Mouse (Mus musculus) brain, embryonic 18.5 days (tissue): ENCODE measurements around the gene Rgsl1.
A peak's percentile ranks its signal among the peaks of the same experiment; 100 is the strongest.
"Not testable (repeated sequence)": the region's sequence is repeated elsewhere in the genome, so short reads cannot be mapped to it uniquely, and the experiment has no call there.

Experiments
- DNase-seq: peaks from one replicate; pipeline ENCODE4 v3.0.0-alpha.2; 2012; ENCODE audit warnings: low read depth, low spot score

The Rgsl1 gene

DNA sequence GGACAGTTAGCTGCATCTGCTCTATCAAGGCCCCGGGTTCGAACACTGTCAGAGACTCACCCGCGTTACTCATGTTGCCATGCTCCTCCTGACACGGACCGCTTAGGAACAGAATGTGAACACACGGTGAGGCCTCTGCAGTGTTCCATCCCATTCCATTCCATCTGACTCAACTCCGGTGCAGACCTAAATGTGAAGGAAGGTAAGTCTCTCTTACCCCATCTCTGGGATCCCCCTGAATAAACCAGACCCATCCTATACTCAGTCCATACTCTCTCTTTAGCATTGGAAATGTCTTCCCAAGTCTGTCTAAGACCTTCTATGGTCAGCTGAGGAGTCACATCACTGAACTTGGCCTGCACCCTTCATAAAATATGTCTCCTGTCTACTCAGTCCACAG, at the start of gene Rgsl1:
Gene Rgsl1 (minus strand): TSS at position 101 of the 400 bp plus-strand sequence.
- DNase-seq, result no peak

DNA sequence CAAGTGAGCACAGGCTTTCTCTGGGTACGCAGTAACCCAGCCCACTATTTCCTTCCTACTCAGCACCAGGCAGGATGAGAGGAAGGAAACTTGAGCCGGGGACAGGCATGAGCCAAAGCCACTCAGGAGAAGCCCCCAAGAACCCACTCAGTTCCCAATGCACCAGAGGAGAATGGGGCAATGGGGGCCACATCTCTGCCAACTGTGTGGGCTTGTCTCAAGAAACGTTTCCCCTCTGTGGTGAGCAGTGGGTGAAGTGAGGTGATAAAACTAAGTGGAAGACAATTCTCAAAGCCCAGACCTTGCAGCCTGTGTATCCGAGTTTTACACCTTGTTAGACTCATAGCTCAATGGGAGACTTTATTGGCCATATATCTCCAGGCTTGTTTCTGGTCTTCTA, 47.5 kb upstream of the Rgsl1 start, which contains the start of gene Teddm1a:
Gene Teddm1a (plus strand): TSS at position 301 of the 400 bp plus-strand sequence.
- DNase-seq, result no peak

GRCm38 (mm10) chr1:153890121-153890520, 46.2 kb upstream of the Rgsl1 start:
- no peak for DNase-seq

DNA sequence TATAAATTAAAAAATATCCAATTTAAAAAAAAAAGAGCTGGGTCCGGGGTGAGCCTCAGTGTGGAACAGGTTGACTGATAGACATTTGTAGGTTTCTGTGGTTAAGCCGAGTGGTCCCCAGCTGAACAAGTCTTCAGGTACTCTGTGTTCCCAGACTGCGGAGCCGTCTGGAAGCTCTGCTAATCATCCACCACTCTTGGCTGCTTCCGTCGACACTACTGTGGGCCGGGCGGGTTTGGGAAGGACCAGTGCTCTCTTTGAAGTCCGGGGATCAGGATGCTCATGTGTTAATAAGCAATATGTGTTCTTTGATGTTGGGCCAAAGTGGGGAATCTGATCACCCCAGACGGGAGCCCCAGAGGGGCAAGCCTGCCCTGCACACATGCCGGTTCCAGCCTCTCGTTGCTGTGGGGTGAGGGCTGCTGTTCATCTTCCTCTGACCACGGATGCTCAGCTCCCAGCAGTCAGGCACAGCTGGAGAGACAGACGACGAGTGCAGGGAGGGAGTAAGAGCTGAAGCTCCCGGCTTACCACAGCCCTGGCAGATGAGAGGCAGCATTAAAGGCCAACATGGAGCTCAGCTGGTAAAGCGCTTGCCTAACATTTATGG, 42.2 kb upstream of the Rgsl1 start:
- DNase-seq, result no peak

DNA sequence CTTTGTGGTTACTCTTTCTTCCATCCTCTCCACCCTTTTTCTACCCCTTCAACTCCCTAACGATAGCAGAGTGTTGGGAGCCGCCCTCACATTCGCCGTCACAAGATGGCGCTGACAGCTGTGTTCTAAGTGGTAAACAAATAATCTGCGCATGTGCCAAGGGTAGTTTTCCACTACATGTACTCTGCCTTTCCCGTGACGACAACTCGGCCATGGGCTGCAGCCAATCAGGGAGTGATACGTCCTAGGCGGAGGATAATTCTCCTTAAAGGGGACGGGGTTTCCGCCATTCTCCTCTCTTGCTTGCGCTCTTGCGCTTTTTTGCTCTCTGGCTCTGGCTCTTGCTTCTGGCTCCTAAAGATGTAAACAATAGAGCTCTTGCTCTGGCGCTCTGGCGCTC, 36.4 kb upstream of the Rgsl1 start:
- DNase-seq, result not testable (repeated sequence)

- no peak for DNase-seq
These were observed 30.1 kb upstream of the Rgsl1 start, which contains the start of gene Teddm1b for GRCm38 (mm10) chr1:153874045-153874444. Gene Teddm1b, plus strand, starts transcription at chr1:153874345.

DNA sequence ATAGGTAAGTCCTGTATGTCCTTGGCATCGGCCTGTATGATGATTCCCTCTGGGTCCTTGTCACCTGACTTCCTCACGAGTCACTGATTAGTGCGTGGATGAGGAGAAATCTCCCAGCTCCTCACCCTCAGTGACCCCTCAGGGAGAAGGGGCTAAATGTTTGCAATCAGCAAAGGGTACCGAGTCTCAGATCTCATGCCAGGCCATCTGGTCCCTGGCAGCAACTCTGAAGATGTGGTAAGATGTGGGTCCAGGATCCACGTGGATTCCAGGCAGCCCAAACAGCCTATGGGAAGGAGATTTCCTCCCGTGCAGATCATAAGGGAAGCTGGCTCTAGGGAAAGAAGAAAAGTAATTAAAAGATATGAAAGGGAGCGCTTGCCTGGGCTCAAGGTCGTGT, 12.0 kb upstream of the Rgsl1 start:
- no peak for DNase-seq

DNA sequence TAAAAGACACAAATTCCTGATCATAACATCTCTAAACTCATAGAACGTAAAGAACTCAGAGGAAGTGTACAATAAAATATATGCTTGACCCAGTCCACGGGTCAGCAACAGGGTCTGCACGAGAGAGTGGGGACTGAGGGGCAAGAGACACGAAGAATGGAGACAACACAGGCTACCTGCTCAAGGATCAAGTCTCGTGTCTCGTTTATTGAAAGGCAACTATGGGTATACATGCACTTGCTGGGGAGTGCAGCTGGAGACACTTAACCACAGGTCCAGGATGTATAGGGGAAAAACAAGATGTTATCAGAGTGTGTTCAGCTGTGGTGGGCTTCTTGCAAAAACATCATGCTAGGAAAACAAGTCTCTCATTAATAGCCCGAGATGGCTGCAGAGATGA, 8.8 kb upstream of the Rgsl1 start:
- DNase-seq, result not testable (repeated sequence)

DNA sequence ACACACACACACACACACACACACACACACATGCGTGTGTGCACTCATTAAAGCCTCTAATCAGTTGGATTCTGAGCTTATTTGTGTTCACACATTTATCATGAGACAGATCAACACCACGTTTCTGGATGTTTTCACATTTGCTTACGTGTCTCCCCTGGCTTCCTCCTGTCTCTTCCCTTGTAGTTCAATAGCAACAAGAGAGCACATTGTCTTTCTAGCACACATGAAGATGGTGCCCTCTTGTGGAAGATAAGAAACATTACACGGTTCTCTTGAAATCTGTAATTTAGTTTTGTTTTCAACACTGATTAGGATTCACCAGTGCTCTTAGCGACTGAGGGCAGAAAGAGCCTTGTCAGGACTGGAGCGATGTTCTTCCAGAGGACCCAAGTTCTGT, 2.9 kb upstream of the Rgsl1 start:
- DNase-seq, result peak; percentile 24

- DNase-seq, result no peak
These were observed 2.5 kb upstream of the Rgsl1 start for GRCm38 (mm10) chr1:153846420-153846819.

DNA sequence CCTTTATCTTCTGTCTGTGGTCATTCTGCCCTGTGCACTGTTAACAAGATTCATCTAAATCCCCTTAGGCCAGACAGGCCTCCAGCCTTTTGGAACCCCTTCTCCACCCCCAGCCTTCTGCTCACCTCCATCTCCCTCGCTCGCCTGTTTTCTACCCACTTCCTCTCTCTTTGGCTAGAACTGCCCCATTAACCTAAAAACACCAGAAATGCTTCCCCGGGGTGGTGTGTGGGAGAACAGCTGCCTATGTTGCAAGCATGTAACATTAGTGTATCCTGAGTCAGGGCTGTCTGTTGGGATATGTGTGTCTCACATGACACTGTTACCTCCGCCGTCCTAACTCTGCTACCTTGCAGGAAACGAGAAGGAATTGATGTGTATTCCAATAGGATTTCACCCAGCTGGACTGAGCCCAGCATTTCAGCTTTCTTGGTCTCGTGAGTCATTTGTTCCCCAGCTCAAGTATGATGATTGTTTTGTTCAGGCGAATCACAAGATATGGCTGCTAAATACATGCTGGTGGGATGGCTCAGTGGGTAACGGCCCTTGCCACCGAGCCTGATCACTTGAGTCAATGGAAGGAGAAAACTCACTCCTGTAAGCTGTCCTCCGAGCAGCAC, 1.7 kb downstream of the Rgsl1 start:
- DNase-seq, result no peak

GRCm38 (mm10) chr1:153836036-153836435, 7.9 kb downstream of the Rgsl1 start:
- no peak for DNase-seq

DNA sequence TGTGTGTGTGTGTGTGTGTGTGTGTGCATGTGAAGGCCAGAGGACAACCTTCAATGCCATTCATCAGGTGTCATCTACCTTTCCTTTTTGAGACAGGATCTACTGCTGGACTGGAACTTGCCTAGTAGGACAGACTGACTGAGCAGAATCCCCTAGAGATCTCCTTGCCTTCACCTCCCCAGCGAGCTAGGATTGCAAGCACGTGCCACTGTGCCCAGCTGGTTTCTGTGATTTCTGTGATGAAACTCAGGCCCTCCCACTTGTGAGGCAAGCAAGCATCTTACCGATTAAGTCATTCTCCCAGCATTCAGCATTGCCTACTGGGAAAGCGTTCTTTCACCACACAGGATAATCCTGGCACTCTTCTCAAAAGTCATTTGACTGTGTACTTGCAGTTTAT, 13.2 kb downstream of the Rgsl1 start:
- no peak for DNase-seq

DNA sequence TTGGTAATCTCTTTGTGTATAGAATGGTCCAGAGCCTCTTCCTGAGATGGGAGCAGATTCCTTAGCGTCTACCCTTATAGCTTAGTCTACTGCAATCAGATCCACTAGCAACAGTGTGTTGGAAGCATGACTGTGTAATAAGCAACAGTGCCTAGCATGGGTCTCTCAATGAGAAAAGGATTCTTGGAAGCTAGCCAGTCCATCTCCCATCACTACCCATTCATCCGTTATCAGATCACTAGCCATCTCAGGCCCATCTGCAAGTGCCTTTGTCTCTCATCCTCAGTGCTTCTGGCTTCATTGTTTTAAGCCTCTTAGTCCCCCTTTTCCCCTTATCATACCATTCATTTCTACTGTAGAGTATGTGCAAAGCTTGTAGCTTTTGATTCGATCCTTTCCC, 23.7 kb downstream of the Rgsl1 start:
- no peak for DNase-seq

DNA sequence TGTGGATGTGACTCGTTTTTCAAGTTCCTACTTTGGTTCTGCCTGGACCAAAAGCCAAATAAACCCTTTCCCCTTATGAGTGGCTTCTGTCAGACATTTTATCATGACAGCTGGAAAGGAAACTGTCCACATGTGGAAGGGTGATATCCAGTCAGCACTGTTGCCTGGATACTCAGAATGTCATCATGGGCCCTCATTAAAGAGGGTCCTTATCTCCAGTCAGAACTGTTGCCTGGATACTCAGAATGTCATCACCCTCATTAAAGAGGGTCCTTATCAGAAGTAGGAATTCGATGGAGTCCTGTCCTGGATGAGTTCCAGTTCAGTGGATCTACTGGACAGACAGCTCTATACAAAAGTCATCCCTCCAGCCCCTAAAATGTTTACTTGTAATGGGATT, 29.7 kb downstream of the Rgsl1 start:
- DNase-seq, result no peak

GRCm38 (mm10) chr1:153807390-153807993, 36.5 kb downstream of the Rgsl1 start:
- DNase-seq, result peak; percentile 6

DNA sequence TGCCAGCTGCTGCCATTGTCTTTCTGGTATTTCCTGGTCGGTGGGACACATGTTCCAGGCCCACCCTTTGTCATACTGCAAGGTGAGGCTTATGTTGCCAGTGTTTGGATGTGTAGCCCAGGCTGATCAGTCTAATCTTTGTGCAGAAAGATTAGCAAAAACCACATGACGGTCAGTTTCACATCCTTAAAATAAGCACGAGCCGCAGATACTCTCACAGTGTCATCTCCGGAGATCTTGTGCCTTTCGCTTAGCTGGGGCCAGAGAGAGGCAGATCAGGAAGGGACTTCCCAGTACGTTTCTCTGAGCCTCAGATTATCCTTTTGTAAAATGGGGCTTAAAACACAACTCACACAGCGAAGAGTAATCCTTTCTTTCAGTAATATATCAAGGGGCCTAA, 40.4 kb downstream of the Rgsl1 start:
- no peak for DNase-seq

DNA sequence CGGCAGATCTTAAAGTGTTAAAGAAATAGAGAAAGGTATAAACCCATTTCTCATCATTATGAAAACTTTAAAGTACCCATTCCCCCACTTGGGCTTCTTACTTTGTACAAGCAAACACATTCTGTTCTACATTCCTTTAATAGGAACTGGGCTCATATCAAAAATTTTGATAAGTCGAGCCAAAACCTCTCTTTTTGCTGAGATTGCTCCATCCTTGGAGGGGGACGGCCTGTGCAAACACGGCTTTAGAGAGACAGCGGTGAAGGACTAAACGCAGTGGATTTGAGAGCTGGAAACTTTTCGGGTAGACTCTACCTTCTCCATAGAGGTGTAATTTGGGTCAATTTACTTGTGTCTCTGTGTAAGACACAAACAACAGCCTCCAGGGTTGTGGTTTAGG, 41.3 kb downstream of the Rgsl1 start:
- no peak for DNase-seq

GRCm38 (mm10) chr1:153794241-153794640, 49.7 kb downstream of the Rgsl1 start:
- no peak for DNase-seq

- no peak for DNase-seq
These were observed 53.2 kb downstream of the Rgsl1 start for GRCm38 (mm10) chr1:153790708-153791107.

DNA sequence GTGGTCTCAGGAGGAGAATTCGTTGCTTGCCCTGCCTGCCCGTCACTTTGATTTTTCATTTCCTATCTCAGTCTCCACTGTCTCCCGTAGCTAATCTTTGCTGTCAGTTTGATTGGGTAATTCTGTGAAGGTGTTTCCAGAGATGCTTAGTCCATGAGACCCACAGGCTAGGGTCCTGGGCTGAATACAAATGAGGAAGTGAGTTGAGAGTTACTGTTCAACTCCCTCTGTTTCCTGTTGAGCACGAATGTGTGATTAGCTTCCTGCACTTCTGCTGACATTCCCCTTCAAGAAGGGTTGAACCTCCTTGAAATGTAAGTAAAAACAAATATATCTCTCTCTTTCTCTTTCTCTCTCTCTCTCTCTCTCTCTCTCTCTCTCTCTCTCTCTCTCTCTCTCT, 58.3 kb downstream of the Rgsl1 start:
- DNase-seq, result no peak

GRCm38 (mm10) chr1:153783339-153783738, 60.6 kb downstream of the Rgsl1 start:
- no peak for DNase-seq

DNA sequence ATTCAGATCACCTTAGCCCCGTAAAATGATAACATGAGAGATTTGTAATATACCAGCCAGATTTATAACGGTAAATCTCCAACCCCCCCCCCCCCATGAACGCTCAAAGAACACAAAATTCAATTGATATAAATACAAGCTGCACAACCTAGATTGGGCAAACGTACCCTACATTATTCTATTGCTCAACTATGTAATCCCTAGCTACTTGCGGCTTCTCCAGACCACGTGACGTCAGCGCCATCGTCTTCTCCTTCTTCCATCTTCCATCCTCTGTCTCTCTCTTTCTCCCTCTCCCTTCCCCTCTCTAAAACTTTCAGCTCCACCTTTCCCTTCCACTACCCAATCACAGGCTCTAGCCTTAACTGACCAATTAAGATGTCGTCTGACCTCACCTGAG, 65.7 kb downstream of the Rgsl1 start:
- DNase-seq, result no peak
